Mouse (Mus musculus) neural tube, embryonic 13.5 days (tissue): Measurements from ENCODE around the gene Ltb4r1. TPM values are rescaled to one million over a fixed set of nuclear protein-coding genes. Genes with fewer than 3 reads are reported as not detected.

Experiments used
- ATAC-seq: fragments of 200-750 bp; cut with Nextera tagmentation; 2 replicates; pipeline ENCODE4 v1.8.0; 2017; ENCODE audit warnings: low read depth, mild to moderate bottlenecking, moderate TSS enrichment, moderate library complexity
- H3K27ac ChIP-seq: fragments of 300-500 bp; sonication (generic); replicated peaks from 2 replicates; pipeline ENCODE4 v1.5.1; 2015; ENCODE audit warnings: moderate library complexity, mild to moderate bottlenecking, inconsistent platforms
- H3K27me3 ChIP-seq: fragments of 300-500 bp; sonication (generic); 2 replicates; pipeline ENCODE4 v1.6.1; 2015; ENCODE audit warnings: mild to moderate bottlenecking, inconsistent platforms
- H3K36me3 ChIP-seq: fragments of 300-500 bp; sonication (generic); 2 replicates; pipeline ENCODE4 v1.6.1; 2015; ENCODE audit warnings: mild to moderate bottlenecking, inconsistent platforms
- H3K4me1 ChIP-seq: fragments of 300-500 bp; sonication (generic); replicated peaks from 2 replicates; pipeline ENCODE4 v1.6.1; 2015; ENCODE audit warnings: inconsistent platforms
- H3K4me2 ChIP-seq: fragments of 300-500 bp; sonication (generic); 2 replicates; pipeline ENCODE4 v1.6.1; 2015; ENCODE audit warnings: inconsistent platforms, mild to moderate bottlenecking, moderate library complexity
- H3K4me3 ChIP-seq: fragments of 300-500 bp; sonication (generic); 2 replicates; pipeline ENCODE4 v1.5.1; 2015; ENCODE audit warnings: mild to moderate bottlenecking, inconsistent platforms
- H3K9ac ChIP-seq: fragments of 300-500 bp; sonication (generic); 2 replicates; pipeline ENCODE4 v1.6.1; 2015; ENCODE audit warnings: moderate library complexity, mild to moderate bottlenecking, inconsistent platforms
- H3K9me3 ChIP-seq: fragments of 300-500 bp; sonication (generic); 2 replicates; pipeline ENCODE4 v1.6.1; 2016; ENCODE audit warnings: inconsistent platforms
- WGBS: fragments of 180-500 bp; shearing (Covaris S2); methylation state at CpG from one replicate; pipeline ENCODE4 v1.1.7; 2015; 5-methylcytosine and 5-hydroxymethylcytosine counted together
- polyA plus RNA-seq: library from polyadenylated mRNA; unstranded; fragments of >200 nt; fragmentation: Nextera tagmentation; extraction: Ambion mirVana; gene quantifications from 2 replicates; pipeline ENCODE4 v1.2.1, GENCODE M21; 2015

Gene Ltb4r1
- polyA plus RNA-seq, 1 experiment from 2014 or later, result 0.28 TPM

DNA sequence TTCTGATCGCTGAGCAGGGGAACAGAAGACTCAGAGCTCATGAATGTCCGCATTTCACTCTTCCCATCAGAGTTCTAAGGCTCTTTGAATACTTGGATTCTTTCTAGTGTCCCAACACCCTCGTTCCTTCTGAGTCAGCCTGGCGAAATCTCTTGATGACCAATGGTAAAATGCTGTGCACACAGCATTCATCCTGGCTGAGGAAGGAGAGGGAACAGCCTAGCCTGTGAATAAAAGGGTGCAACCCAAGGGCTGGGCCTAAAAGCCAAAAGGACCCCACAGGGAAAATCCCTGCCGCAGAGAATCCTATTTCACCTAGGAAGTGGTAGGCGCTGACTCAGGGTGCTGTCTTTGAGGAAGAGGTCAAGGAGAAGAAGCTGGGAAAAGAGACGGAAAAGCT, 35.6 kb upstream of the Ltb4r1 start:
- Histone ChIP-seq H3K36me3 (no peaks in the 10 kb centered on the region), H3K4me1 (no peaks in the 10 kb centered on the region), H3K27ac (no peak overlapping the region), H3K4me2 (no peak overlapping the region), H3K9me3 (no peaks in the 10 kb centered on the region), H3K27me3 (no peaks in the 10 kb centered on the region), H3K9ac (no peak overlapping the region), H3K4me3 (no peak overlapping the region)
- ATAC-seq, result no peak
- WGBS, result 73% methylated on average over 7 of the region's 7 CpGs

DNA sequence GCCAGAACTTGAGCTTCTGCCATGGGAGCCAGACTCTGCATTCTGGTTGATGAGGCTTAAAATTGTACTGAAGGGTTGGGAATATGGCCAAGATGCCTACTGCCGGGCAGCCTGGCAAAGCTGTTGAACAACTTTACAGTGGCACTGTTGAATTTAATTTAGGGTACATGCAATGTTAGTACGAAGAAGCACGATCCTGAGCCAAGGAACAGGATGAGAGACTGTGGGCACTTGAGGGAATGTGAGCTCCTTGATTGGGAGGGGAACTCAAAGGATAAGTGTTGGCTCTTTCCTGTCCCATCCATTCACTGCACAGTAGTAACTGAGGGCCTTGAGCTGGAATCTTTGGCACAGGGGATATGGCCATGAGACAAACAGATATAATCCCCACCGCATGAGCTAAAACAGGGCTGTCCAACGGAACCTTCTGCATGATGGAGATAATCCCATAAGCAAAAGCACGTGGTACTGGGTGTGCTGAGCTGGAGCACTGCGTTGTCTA, 35.2 kb upstream of the Ltb4r1 start:
- H3K27me3 ChIP-seq, result no peaks in the 10 kb centered on the region
- WGBS, result 82% methylated on average over 7 of the region's 7 CpGs
- ATAC-seq, result no peak
- no peaks in the 10 kb centered on the region for H3K4me1 ChIP-seq
- H3K36me3 ChIP-seq, result no peaks in the 10 kb centered on the region
- H3K9ac ChIP-seq, result no peak overlapping the region
- no peak overlapping the region for H3K4me3 ChIP-seq
- H3K9me3 ChIP-seq, result no peaks in the 10 kb centered on the region
- H3K27ac ChIP-seq, result no peak overlapping the region
- H3K4me2 ChIP-seq, result no peak overlapping the region

DNA sequence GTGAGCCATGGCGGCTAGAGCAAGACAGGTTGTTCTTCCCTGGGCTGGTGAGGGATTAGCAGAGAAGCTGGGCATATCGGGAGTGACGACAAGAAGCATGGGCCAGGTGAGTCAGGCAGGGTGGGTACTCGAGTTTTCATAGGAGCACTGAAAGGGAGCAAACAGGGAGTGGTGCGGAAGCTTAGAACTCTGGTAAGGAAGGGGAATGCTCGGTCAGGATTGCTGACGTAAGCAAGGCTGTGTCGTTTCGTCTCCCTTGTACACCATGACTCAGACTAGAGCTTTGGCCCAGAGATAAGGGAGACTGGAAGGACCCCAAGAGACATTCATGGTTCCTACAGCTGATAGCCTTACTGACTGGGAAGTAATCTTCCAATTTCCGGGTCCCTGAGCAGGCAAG, 31.9 kb upstream of the Ltb4r1 start:
- H3K36me3 ChIP-seq, result peaks cover 11% of the 10 kb centered on the region
- H3K4me3 ChIP-seq, result no peak overlapping the region
- no peaks in the 10 kb centered on the region for H3K4me1 ChIP-seq
- no peak for ATAC-seq
- H3K4me2 ChIP-seq, result no peak overlapping the region
- no peak overlapping the region for H3K9ac ChIP-seq
- no peak overlapping the region for H3K27ac ChIP-seq
- WGBS, result 80% methylated on average over 10 of the region's 10 CpGs
- no peaks in the 10 kb centered on the region for H3K9me3 ChIP-seq
- H3K27me3 ChIP-seq, result no peaks in the 10 kb centered on the region

DNA sequence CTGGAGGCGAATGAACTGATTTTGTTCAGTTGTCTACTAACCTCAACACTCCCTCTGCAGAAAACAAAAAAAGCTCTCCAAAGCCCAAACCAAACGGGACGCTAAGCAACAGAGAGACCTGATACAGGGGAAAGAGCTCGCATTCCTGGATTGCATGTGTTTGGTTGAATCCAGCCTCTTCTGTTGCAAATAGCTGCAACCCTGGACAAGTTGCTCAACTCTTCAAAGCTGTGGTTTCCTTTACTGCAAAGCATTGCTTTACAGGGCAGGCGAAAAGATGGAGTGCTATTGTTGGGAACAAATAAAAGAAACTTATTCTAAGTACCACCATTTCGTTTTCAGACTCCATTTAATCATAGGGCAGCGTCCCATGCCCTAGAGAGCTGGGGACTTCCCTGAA, 30.9 kb upstream of the Ltb4r1 start:
- WGBS, result 75% methylated on average over 7 of the region's 7 CpGs
- no peak overlapping the region for H3K27ac ChIP-seq
- H3K4me2 ChIP-seq, result no peak overlapping the region
- H3K27me3 ChIP-seq, result no peaks in the 10 kb centered on the region
- no peaks in the 10 kb centered on the region for H3K9me3 ChIP-seq
- no peak overlapping the region for H3K4me3 ChIP-seq
- ATAC-seq, result no peak
- peaks cover 21% of the 10 kb centered on the region for H3K36me3 ChIP-seq
- H3K9ac ChIP-seq, result no peak overlapping the region
- H3K4me1 ChIP-seq, result no peaks in the 10 kb centered on the region

DNA sequence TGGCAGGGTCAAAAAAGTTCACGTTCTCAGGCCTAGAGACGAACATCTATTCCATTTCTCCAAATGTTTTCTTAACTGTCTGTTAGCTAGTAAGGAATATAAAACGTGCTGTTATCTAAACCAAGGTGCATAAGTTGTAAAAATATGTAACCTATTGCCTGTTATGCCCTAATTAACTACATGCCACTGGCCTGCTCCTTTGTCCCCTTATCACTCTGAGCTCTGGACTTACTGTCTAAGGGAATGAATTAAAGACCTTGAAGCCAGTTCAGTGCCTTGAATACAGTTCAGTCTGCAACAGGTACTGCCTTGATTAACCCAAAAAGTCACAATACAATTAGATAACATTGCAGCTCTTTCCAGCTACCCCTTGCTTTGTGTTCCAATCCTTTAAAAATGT, 30.4 kb upstream of the Ltb4r1 start:
- no peak overlapping the region for H3K27ac ChIP-seq
- peaks cover 26% of the 10 kb centered on the region for H3K36me3 ChIP-seq
- no peak for ATAC-seq
- no peak overlapping the region for H3K4me2 ChIP-seq
- H3K27me3 ChIP-seq, result no peaks in the 10 kb centered on the region
- no peak overlapping the region for H3K9ac ChIP-seq
- no peaks in the 10 kb centered on the region for H3K4me1 ChIP-seq
- no peak overlapping the region for H3K4me3 ChIP-seq
- no peaks in the 10 kb centered on the region for H3K9me3 ChIP-seq
- WGBS, result 72% methylated on average over 3 of the region's 3 CpGs

DNA sequence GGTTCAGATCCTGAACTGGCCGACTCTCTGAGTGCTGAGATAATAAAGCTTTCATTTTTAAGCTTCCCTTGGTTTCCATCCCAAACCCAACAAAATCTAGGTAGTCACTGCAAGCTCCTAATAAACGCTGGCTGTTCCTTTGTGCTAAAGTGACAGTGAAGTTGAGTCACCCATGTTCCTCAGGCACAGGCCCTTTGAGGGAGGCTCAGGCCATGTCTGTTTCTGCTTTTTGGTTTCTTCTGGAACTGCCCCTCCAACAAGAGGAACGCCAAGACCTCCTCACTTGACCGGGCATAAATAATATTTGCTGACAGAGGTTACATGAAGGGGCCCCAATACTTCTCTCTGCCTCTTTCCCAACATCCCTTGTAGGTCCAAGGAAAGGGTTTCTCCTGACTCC, 30.0 kb upstream of the Ltb4r1 start:
- Histone ChIP-seq H3K4me1 (no peaks in the 10 kb centered on the region), H3K9me3 (no peaks in the 10 kb centered on the region), H3K27ac (no peak overlapping the region), H3K4me3 (no peak overlapping the region), H3K4me2 (no peak overlapping the region), H3K27me3 (no peaks in the 10 kb centered on the region), H3K9ac (no peak overlapping the region), H3K36me3 (peaks cover 30% of the 10 kb centered on the region)
- ATAC-seq, result no peak
- WGBS, result 87% methylated on average over 4 of the region's 4 CpGs

DNA sequence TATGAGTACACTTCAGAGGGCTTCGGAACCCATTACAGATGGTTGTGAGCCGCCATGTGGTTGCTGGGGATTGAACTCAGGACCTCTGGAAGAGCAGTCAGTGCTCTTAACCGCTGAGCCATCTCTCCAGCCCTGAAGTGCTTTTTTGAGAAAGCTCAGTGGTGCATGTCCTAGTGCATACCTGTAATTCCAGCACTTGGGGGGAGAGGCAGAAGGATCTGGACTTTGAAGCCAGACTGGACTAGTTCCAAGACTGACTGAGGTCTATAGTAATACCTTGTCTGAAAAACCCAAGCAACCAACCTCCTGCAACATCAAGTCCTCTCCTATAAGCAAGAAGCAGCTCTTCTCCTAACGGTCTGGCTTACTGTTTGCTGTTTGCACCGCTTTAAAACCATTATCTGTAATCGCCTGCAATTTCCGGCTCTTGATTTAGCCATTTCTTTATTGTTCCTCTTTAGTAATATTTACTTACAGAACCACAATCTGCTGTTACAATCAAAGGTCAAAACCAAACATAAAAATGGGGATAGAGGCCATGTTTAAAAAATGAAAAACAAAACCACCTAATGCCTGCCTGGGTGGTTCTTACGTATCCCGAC, 28.6 kb upstream of the Ltb4r1 start:
- Histone ChIP-seq H3K4me2 (no peak overlapping the region), H3K27ac (no peak overlapping the region), H3K4me3 (no peak overlapping the region), H3K9ac (no peak overlapping the region), H3K4me1 (no peaks in the 10 kb centered on the region), H3K36me3 (peaks cover 39% of the 10 kb centered on the region), H3K9me3 (no peaks in the 10 kb centered on the region), H3K27me3 (no peaks in the 10 kb centered on the region)
- no peak for ATAC-seq
- WGBS, result 86% methylated on average over 9 of the region's 9 CpGs

DNA sequence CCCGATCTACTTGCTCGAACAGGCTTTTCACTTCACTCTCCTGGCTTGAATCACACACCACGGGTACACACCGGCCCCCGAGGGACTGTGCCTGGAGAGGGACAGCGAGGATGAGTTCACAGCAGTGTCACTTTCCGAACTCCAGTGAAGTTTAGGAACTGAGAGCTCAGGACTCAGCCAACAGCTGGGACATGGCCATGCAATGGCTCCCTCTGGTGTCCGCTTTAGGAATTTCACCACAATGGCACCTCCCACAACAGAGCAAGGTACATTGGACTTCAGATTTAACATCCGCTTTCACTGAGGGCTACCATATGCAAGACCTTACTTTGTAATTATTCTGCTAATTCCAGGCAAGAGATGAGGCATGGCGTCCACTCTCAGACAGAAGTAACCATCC, 22.1 kb upstream of the Ltb4r1 start:
- Histone ChIP-seq H3K36me3 (peaks cover 37% of the 10 kb centered on the region), H3K4me3 (no peak overlapping the region; the same call in 1 of the 2 replicates), H3K4me2 (peak overlapping the region; percentile 99), H3K4me1 (peaks cover 40% of the 10 kb centered on the region), H3K27ac (no peak overlapping the region), H3K27me3 (no peaks in the 10 kb centered on the region), H3K9me3 (no peaks in the 10 kb centered on the region), H3K9ac (peak overlapping the region; percentile 47)
- WGBS, result 22% methylated on average over 10 of the region's 10 CpGs
- peak; percentile 40 for ATAC-seq

DNA sequence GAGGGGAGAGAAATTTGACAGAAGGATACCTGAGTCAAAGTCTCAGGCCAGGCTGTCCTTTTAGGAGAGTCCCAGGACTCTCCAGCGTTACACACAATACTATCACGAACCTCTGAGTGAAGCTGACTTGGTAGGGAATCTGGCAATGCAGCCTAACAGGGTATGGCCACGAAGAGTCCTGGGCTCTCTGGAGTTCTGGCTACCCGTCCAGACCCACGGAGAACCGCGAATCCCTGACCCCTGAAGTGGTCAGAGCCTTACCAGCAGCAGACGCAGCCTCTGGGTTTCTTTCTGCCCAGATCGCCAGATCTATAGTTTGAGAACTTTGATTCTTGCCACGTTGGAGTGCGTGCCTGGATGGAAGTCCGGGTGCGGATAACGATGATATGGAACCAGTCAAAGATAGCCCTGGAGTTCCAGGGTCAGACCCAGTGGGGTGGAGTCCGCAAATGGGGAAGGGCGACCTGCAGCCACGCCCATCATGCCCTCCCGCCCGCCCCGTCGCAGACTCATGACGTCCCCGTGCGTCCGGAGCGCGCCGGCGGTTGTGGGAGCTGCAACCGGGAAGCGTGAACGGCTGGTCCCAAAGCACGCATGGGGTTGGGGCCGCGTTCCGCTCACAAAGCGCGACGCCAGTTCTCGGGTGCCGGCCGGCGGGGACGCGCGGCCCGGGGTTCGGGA, 20.4 kb upstream of the Ltb4r1 start, which contains the start of the genes Dhrs1 and Nop9:
Gene Dhrs1, minus strand, starts transcription at position 511 of the 681 bp plus-strand sequence.
Gene Nop9, plus strand, starts transcription at position 514 of the 681 bp plus-strand sequence.
- Histone ChIP-seq H3K27me3 (no peaks in the 10 kb centered on the region), H3K36me3 (peaks cover 34% of the 10 kb centered on the region), H3K4me2 (peak within 1 kb of the TSS; percentile 99), H3K4me1 (peaks cover 40% of the 10 kb centered on the region), H3K9ac (peak within 1 kb of the TSS; percentile 84), H3K9me3 (no peaks in the 10 kb centered on the region), H3K4me3 (peak within 1 kb of the TSS; percentile 79), H3K27ac (peak within 1 kb of the TSS; percentile 53; the same call in 1 of the 2 replicates)
- peak; percentile 85 for ATAC-seq
- WGBS, result 2% methylated on average over 48 of the region's 48 CpGs

DNA sequence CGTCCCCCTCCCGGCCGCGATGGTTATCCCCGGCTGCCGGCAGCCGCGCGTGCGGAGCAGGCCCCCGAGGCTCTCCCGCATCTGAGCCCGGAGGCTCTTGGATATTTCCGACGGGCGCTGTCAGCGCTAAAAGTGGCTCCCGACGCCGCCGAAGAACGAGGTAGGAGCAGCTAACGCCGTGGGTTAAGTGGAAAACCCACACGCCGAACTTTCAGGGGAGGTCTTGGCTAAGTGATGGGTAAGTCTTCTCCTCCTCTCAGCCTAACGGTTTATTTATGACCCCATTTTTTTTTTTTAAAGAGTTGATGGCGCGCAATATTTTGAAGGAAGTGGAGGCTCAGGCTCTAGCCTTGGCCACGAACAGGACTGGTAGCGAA, 19.9 kb upstream of the Ltb4r1 start:
- Histone ChIP-seq H3K4me2 (peak overlapping the region; percentile 99), H3K36me3 (peaks cover 34% of the 10 kb centered on the region), H3K4me3 (peak overlapping the region; percentile 79), H3K27ac (0 out of 2 replicates have a peak overlapping the region, but pooled peaks have one; percentile 53), H3K4me1 (peaks cover 40% of the 10 kb centered on the region), H3K9ac (peak overlapping the region; percentile 84), H3K27me3 (no peaks in the 10 kb centered on the region), H3K9me3 (no peaks in the 10 kb centered on the region)
- WGBS, result 1% methylated on average over 31 of the region's 31 CpGs
- ATAC-seq, result 0 out of 2 replicates have a peak, but pooled peaks have one; percentile 1

DNA sequence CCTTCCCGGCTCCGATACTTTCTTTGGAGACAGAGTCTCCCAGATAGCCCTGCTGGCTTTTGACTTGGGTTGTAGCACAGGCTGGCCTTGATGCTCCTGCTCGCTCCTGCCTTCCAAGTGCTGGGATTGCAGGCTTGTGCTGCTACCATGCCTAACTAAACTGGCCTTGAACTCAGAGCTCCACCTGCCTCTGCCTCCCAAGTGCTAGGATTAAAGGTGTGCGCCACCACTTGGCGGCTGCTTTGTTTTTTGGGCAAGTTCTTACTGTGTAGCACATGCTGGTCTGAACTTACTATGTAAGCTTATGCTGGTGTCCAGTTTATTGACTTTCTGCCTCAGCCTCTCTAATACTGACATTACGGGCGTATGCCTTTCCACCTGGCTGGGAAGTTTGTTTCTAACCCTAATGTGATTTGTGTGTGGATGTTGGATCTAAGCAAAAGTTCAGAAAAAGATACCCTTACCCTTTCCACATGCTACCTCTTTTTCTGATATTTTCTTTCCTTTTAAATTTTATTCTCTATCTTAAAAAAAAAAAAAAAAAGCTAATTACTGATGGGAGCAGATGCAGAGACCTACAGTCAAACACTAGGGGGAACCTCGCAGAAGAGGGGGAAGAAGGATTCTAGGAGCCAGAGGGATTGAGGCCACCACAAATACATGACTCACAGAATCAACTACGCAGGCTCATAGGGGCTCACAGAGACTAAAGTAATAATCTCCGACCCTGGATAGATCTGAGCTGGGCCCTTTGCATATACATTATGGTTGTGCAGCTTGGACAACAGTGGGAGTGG, 18.5 kb upstream of the Ltb4r1 start:
- Histone ChIP-seq H3K4me1 (peaks cover 40% of the 10 kb centered on the region), H3K27me3 (no peaks in the 10 kb centered on the region), H3K27ac (no peak overlapping the region), H3K4me2 (peak overlapping the region; percentile 99), H3K4me3 (peak overlapping the region; percentile 79), H3K9me3 (no peaks in the 10 kb centered on the region), H3K9ac (peak overlapping the region; percentile 84; the same call in 1 of the 2 replicates), H3K36me3 (peaks cover 40% of the 10 kb centered on the region)
- ATAC-seq, result no peak
- WGBS, result 89% methylated on average over 10 of the region's 10 CpGs

DNA sequence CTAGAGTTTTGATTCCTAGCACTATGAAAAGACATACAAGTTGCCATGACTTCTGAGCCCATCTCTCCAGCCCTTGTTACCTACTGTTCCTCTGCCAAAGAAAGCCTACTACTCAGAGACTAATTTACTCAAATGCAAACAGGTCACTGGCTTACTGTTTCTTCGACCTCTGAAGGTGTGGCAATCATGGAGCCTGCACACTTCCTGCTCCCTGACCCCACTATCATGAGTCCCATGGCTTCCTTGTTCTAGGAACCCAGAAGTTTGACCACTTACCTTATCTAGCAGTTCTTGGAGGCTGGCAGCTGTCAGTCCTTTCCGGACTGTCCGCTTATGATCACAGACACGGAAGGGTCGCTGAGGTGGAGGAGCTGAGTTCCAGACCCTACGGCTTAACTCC, 8.2 kb upstream of the Ltb4r1 start:
- no peak for ATAC-seq
- H3K36me3 ChIP-seq, result peaks cover 44% of the 10 kb centered on the region
- H3K27me3 ChIP-seq, result peaks cover 20% of the 10 kb centered on the region
- H3K4me2 ChIP-seq, result no peak overlapping the region
- peaks cover 19% of the 10 kb centered on the region for H3K4me1 ChIP-seq
- no peak overlapping the region for H3K27ac ChIP-seq
- H3K4me3 ChIP-seq, result no peak overlapping the region
- H3K9me3 ChIP-seq, result no peaks in the 10 kb centered on the region
- 81% methylated on average over 6 of the region's 6 CpGs for WGBS
- no peak overlapping the region for H3K9ac ChIP-seq
